Mouse (Mus musculus): ENCODE data around the gene Plpp4. TPM values are rescaled to one million over a fixed set of nuclear protein-coding genes. Genes with fewer than 3 reads are reported as not detected.

Gene Plpp4
- 9.5 and 12.4 TPM in 2 replicates for polyA plus RNA-seq (2014; fragmentation: Nextera tagmentation; extraction: Ambion mirVana)

- Histone ChIP-seq H3K4me2 (ENCODE audit: low read length) (peak within 1 kb of the TSS; percentile 91), H3K4me3 (replicated peaks; ENCODE audit: low read depth, low read length) (peak within 1 kb of the TSS; percentile 55), H3K9ac (replicated peaks; ENCODE audit: low read length) (peak within 1 kb of the TSS; percentile 66), H3K9me3 (ENCODE audit: control insufficient read depth, low read length) (no peaks in the 10 kb centered on the region), H3K27me3 (ENCODE audit: control insufficient read depth, insufficient read depth, low read length) (peaks cover 11% of the 10 kb centered on the region), H3K36me3 (ENCODE audit: control insufficient read depth, insufficient read depth, low read length) (no peaks in the 10 kb centered on the region), H3K4me1 (ENCODE audit: control insufficient read depth, insufficient read depth, low read length) (peaks cover 6% of the 10 kb centered on the region; the same call in 1 of the 2 replicates), H3K27ac (replicated peaks; ENCODE audit: low read depth, low read length) (0 out of 2 replicates have a peak within 1 kb of the TSS, but pooled peaks have one; percentile 55)
- WGBS = under 1% methylated on average over 59 of the region's 66 CpGs
- DNase-seq = peak; percentile 80
- ATAC-seq (ENCODE audit: low FRiP score, low TSS enrichment) = peak; percentile 67
These were observed at the start of gene Plpp4 for GRCm38 (mm10) chr7:129256621-129257373. Gene Plpp4, plus strand, starts transcription at chr7:129257031.

- Histone ChIP-seq H3K4me2 (ENCODE audit: low read length) (no peak overlapping the region), H3K27ac (replicated peaks; ENCODE audit: low read depth, low read length) (peak overlapping the region; percentile 69)
- ATAC-seq (ENCODE audit: low FRiP score, low TSS enrichment) = peak; percentile 66
These were observed 40.8 kb upstream of the Plpp4 start for GRCm38 (mm10) chr7:129215926-129216543.

GRCm38 (mm10) chr7:129216547-129217195, 40.2 kb upstream of the Plpp4 start:
- Histone ChIP-seq H3K9me3 (ENCODE audit: control insufficient read depth, low read length) (no peaks in the 10 kb centered on the region), H3K4me1 (ENCODE audit: control insufficient read depth, insufficient read depth, low read length) (peaks cover 3% of the 10 kb centered on the region; the same call in 1 of the 2 replicates), H3K36me3 (ENCODE audit: control insufficient read depth, insufficient read depth, low read length) (no peaks in the 10 kb centered on the region), H3K4me2 (ENCODE audit: low read length) (no peak overlapping the region), H3K4me3 (replicated peaks; ENCODE audit: low read depth, low read length) (no peak overlapping the region), H3K9ac (replicated peaks; ENCODE audit: low read length) (no peak overlapping the region), H3K27ac (replicated peaks; ENCODE audit: low read depth, low read length) (0 out of 2 replicates have a peak overlapping the region, but pooled peaks have one; percentile 45), H3K27me3 (ENCODE audit: control insufficient read depth, insufficient read depth, low read length) (no peaks in the 10 kb centered on the region)
- DNase-seq = peak; percentile 24
- peak; percentile 62; the same call in 1 of the 2 replicates for ATAC-seq (ENCODE audit: low FRiP score, low TSS enrichment)
- WGBS = 62% methylated on average over 10 of the region's 10 CpGs

More at GRCm38 (mm10) chr7:129215926-129216543, 40.8 kb upstream of the Plpp4 start:
- Histone ChIP-seq H3K27me3 (ENCODE audit: control insufficient read depth, insufficient read depth, low read length) (no peaks in the 10 kb centered on the region), H3K36me3 (ENCODE audit: control insufficient read depth, insufficient read depth, low read length) (no peaks in the 10 kb centered on the region), H3K9ac (replicated peaks; ENCODE audit: low read length) (no peak overlapping the region), H3K9me3 (ENCODE audit: control insufficient read depth, low read length) (no peaks in the 10 kb centered on the region), H3K4me1 (ENCODE audit: control insufficient read depth, insufficient read depth, low read length) (peaks cover 3% of the 10 kb centered on the region; the same call in 1 of the 2 replicates), H3K4me3 (replicated peaks; ENCODE audit: low read depth, low read length) (no peak overlapping the region)
- WGBS = 67% methylated on average over 10 of the region's 10 CpGs
- peak; percentile 78 for DNase-seq

DNA sequence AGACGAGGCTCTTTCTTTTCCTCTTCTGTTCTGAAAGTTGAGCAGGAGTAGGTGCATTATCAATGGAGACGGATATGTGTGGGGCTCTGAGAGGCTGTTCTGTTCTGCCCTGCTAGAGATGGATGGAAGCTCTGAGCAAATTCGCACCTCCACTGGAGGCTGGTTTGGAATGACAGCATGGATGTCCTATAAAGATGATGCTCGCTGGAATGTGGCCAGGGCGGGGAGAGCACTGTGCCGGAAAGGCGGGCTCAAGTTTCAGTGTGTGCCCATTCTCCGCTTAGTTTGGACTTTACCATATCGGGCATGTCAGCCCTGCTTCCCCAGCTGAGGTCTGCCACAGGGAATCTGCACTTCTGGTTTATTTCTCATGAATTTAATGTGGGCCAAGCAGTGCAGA, 35.9 kb upstream of the Plpp4 start:
- DNase-seq = no peak
- 73% methylated on average over 9 of the region's 9 CpGs for WGBS
- no peak for ATAC-seq (ENCODE audit: low FRiP score, low TSS enrichment)
- Histone ChIP-seq H3K4me3 (replicated peaks; ENCODE audit: low read depth, low read length) (no peak overlapping the region), H3K4me2 (ENCODE audit: low read length) (no peak overlapping the region), H3K4me1 (ENCODE audit: control insufficient read depth, insufficient read depth, low read length) (0 out of 2 replicates have a peak, but pooled peaks cover 3% of the 10 kb centered on the region), H3K27ac (replicated peaks; ENCODE audit: low read depth, low read length) (no peak overlapping the region), H3K9me3 (ENCODE audit: control insufficient read depth, low read length) (no peaks in the 10 kb centered on the region), H3K27me3 (ENCODE audit: control insufficient read depth, insufficient read depth, low read length) (no peaks in the 10 kb centered on the region), H3K36me3 (ENCODE audit: control insufficient read depth, insufficient read depth, low read length) (no peaks in the 10 kb centered on the region), H3K9ac (replicated peaks; ENCODE audit: low read length) (no peak overlapping the region)

- ATAC-seq (ENCODE audit: low FRiP score, low TSS enrichment) (no peak), DNase-seq (no peak)
- no peak overlapping the region for H3K4me3 ChIP-seq (replicated peaks; ENCODE audit: low read depth, low read length)
- no peaks in the 10 kb centered on the region for H3K9me3 ChIP-seq (ENCODE audit: control insufficient read depth, low read length)
- 0 out of 2 replicates have a peak, but pooled peaks cover 3% of the 10 kb centered on the region for H3K4me1 ChIP-seq (ENCODE audit: control insufficient read depth, insufficient read depth, low read length)
- no peak overlapping the region for H3K27ac ChIP-seq (replicated peaks; ENCODE audit: low read depth, low read length)
- WGBS = 93% methylated on average over 3 of the region's 3 CpGs
- H3K4me2 ChIP-seq (ENCODE audit: low read length) = no peak overlapping the region
- H3K27me3 ChIP-seq (ENCODE audit: control insufficient read depth, insufficient read depth, low read length) = no peaks in the 10 kb centered on the region
- H3K36me3 ChIP-seq (ENCODE audit: control insufficient read depth, insufficient read depth, low read length) = no peaks in the 10 kb centered on the region
- H3K9ac ChIP-seq (replicated peaks; ENCODE audit: low read length) = no peak overlapping the region
These were observed 35.2 kb upstream of the Plpp4 start for GRCm38 (mm10) chr7:129221649-129222048.

DNA sequence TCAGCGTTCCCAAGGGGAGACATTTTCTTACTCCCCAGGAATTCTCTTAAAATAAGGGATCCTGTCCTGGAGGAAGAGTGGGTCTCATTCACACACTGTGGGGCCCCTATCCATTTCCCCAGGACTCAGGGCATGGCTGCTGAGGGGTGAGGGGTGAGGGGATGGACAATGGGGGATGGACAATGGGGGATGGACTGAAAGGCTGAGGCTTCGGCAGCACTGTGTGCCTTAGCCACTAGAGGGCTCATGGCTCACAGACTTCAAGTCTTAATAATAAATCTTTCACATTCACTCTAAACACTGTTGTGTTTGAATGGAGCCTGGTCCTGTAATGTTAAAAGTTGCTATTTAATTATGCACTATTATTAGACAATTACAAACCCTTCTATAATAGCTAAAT, 21.4 kb upstream of the Plpp4 start:
- no peak overlapping the region for H3K9ac ChIP-seq (replicated peaks; ENCODE audit: low read length)
- no peaks in the 10 kb centered on the region for H3K27me3 ChIP-seq (ENCODE audit: control insufficient read depth, insufficient read depth, low read length)
- no peaks in the 10 kb centered on the region for H3K9me3 ChIP-seq (ENCODE audit: control insufficient read depth, low read length)
- H3K4me1 ChIP-seq (ENCODE audit: control insufficient read depth, insufficient read depth, low read length) = no peaks in the 10 kb centered on the region
- H3K4me2 ChIP-seq (ENCODE audit: low read length) = no peak overlapping the region
- DNase-seq = peak; percentile 84
- H3K36me3 ChIP-seq (ENCODE audit: control insufficient read depth, insufficient read depth, low read length) = no peaks in the 10 kb centered on the region
- WGBS = 47% methylated on average over 2 of the region's 2 CpGs
- no peak overlapping the region for H3K27ac ChIP-seq (replicated peaks; ENCODE audit: low read depth, low read length)
- no peak overlapping the region for H3K4me3 ChIP-seq (replicated peaks; ENCODE audit: low read depth, low read length)
- no peak for ATAC-seq (ENCODE audit: low FRiP score, low TSS enrichment)

DNA sequence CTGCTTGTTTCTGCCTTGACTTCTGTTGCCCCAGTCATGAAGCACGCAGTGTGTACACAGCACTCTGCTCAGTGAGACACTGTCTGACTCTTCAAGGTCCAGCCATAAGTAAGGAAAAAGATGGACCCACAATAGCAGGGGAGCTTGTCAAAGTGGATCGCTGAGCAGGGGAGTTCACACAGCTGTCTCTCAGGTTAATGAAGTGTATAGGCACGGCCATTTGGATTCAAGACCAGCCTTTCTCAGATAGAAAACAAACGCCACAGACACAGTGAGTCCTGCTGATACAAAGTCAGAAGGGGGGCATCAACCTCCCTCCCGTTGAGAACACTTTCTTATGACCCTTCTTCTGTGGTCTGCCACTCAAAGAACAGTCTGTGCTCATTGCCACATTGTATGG, 20.8 kb upstream of the Plpp4 start:
- H3K27me3 ChIP-seq (ENCODE audit: control insufficient read depth, insufficient read depth, low read length) = no peaks in the 10 kb centered on the region
- ATAC-seq (ENCODE audit: low FRiP score, low TSS enrichment) = no peak

GRCm38 (mm10) chr7:129250981-129251380, 5.8 kb upstream of the Plpp4 start:
- Histone ChIP-seq H3K4me1 (ENCODE audit: control insufficient read depth, insufficient read depth, low read length) (no peaks in the 10 kb centered on the region), H3K36me3 (ENCODE audit: control insufficient read depth, insufficient read depth, low read length) (no peaks in the 10 kb centered on the region), H3K9ac (replicated peaks; ENCODE audit: low read length) (no peak overlapping the region), H3K9me3 (ENCODE audit: control insufficient read depth, low read length) (no peaks in the 10 kb centered on the region), H3K27me3 (ENCODE audit: control insufficient read depth, insufficient read depth, low read length) (peaks cover 8% of the 10 kb centered on the region), H3K4me2 (ENCODE audit: low read length) (no peak overlapping the region), H3K4me3 (replicated peaks; ENCODE audit: low read depth, low read length) (no peak overlapping the region), H3K27ac (replicated peaks; ENCODE audit: low read depth, low read length) (no peak overlapping the region)
- ATAC-seq (ENCODE audit: low FRiP score, low TSS enrichment) = no peak
- no peak for DNase-seq

More for the DNA sequence above, 20.8 kb upstream of the Plpp4 start:
- H3K9me3 ChIP-seq (ENCODE audit: control insufficient read depth, low read length) = no peaks in the 10 kb centered on the region
- no peaks in the 10 kb centered on the region for H3K4me1 ChIP-seq (ENCODE audit: control insufficient read depth, insufficient read depth, low read length)
- H3K36me3 ChIP-seq (ENCODE audit: control insufficient read depth, insufficient read depth, low read length) = no peaks in the 10 kb centered on the region
- H3K27ac ChIP-seq (replicated peaks; ENCODE audit: low read depth, low read length) = no peak overlapping the region
- DNase-seq = no peak
- 57% methylated on average over 5 of the region's 5 CpGs for WGBS
- no peak overlapping the region for H3K4me2 ChIP-seq (ENCODE audit: low read length)
- H3K4me3 ChIP-seq (replicated peaks; ENCODE audit: low read depth, low read length) = no peak overlapping the region
- H3K9ac ChIP-seq (replicated peaks; ENCODE audit: low read length) = no peak overlapping the region

All from midbrain, embryonic 14.5 days (tissue).